Mouse (Mus musculus) retina, postnatal 1 day (tissue): ENCODE data around the gene Aven.

ENCODE experiments used
- DNase-seq: peaks from one replicate; pipeline ENCODE4 v3.0.0-alpha.2; 2012

The Aven gene

DNA sequence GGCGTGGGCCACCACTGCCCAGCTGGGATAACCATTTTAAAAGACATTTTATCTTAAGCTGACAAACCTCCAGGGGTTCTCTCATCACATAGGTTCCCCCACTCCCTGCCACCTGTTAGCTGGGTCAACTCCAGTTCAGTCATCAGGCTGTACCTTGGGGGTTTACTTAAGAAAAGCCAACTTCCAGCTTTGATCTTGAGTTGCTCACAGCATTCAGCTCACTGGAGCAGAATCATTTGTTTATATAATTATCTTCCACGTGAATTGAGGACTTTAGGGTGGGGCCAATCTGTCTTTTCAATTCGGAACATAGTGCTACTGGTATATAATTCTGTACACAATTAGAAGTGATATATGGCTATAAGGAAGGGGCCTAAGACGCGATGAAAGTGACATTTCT is 1.1 kb upstream of the Aven start:
- DNase-seq, result peak; percentile 6

DNA sequence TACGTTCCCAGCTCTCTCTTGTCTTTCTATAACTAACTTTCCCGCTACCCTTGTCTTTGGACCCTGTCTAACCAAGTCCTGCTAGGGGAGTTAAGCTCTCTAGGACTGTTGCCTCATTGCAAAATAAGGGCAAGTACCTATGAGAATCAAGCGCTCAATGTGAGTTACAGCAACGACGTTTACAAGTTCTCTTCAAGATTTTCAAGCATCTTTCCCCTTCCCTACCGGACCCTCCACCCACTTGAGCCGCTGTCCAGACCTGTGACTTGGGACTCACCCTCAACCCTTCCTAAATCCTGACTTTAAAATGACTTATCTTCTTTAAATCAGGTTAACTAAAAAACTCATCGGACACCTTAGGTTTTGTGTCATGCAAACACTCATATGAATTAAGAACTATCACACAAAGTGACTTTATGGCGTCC is 321 bp upstream of the Aven start:
- DNase-seq, result no peak

DNA sequence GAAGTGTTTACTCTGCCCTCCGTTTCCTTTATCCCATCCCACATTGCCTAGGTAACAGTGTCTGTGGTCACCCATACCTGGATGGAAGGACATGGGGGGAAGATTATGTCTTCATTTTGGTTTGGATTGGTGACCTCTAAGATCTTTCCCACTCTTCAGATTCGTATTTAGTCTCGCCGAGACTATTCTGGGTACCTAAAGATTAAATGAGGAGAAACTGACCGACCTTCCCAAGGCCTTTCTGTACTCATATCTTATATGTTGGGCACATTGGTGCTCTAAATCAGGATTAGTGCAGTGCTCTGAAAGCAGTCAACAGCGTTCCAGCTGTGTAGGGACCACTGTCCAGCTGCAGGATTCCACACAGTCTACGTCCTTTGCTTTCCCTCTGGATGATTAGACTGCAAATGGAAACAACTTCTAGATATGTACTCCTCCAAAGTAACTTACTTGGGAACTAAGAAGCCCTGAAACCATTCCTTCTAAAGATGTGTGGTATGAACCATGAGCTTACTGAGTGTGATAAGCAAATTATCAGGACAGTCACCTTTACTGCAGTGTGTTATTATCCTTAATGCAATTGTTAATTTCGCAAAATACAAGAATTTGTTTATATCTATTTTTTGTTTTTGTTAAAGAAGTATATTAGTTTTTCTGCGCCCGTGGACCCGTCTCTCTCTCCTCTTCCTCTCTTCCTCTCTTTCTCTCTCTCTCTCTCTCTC is 936 bp downstream of the Aven start:
- DNase-seq, result no peak

DNA sequence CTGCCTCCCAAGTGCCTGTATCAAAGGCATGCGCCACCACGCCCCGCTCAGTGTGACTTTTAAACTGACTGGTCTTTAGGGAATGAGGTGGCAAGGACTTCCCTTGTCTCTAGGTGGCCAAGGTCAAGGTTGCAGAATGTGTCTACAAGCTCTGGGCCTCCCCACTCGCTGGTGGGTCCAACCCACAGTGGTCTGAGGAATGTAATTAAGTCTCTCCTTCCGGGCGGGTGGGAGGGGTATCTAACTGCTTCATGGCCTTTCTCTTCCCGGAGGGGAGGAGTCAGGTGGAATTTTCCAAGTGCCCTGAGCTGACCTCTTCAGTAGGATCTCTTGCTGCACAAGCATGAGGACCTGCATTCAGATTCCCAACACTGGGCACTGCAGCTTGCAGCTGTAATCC is 5.1 kb downstream of the Aven start:
- no peak for DNase-seq

- DNase-seq, result peak; percentile 78
Observed at GRCm38 (mm10) chr2:112501209-112501608, 8.4 kb downstream of the Aven start.

- DNase-seq, result no peak
Observed at GRCm38 (mm10) chr2:112503978-112504377, 11.2 kb downstream of the Aven start.

DNA sequence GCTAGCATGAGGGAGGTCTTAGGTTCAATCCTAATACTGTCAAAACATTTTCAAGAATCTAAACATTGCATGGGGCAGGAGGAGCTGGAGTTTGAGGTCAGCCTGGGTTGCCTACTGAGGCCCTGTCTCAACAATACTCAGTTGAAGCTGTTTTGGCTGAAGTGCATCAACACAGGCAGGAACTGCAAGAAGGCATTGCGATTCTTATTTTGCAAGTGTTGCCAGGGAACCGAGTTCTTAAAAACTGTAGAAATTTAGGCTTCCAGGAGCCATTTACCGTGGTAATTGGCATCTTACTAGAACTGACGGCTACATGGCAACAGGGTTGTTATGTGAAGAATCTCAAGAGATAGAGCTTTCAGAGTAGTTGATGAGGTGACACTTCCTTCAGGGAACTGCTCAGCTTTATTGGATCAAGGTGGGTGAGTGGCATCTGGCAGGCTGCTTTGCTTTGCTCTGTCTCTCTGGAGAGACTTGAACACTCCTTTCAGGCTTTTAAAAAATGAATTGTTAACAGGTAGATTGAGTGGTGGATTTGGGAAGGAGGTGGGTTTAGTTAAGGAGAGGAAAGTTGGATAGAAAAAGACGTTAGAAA is 14.2 kb downstream of the Aven start:
- no peak for DNase-seq

DNA sequence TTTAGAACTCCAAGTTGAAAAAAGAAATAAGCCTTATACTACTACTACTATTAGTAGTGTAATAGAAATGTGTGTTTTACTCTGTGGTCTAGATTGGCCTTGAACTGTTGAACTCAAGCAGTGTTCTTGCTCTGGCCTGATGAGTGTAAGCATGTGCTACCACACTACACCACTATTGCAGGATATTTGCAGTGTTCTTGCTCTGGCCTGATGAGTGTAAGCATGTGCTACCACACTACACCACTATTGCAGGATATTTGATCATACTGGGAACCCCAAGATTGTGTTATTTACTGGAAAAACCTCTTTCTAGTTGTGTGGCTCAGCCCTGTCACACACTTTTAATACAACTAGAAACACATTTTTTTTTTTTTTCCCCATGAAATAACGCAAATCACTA is 14.7 kb downstream of the Aven start:
- no peak for DNase-seq

- no peak for DNase-seq
Observed at GRCm38 (mm10) chr2:112510140-112510539, 17.4 kb downstream of the Aven start.

- DNase-seq, result no peak
Observed at GRCm38 (mm10) chr2:112513036-112513435, 20.3 kb downstream of the Aven start.

GRCm38 (mm10) chr2:112516728-112517127 is 24.0 kb downstream of the Aven start:
- no peak for DNase-seq

DNA sequence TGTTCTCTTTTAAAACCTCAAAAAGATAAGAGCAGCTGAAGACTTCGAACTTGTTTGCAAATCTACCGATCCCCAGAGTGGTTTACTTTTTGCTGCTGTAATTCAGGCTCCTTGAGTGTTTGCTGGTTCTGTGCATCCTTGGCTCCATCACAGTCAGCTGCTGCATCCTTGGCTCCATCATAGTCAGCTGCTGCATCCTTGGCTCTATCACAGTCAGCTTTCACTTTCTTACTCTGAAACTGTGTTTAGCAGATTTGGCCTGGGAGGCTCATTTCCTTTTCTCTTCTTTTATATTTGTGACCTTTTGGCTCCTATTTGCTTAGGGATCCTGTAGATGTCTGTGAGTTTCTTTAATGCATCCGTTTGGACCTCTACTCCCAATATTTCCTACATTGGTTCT is 24.5 kb downstream of the Aven start:
- no peak for DNase-seq

GRCm38 (mm10) chr2:112518541-112518940 is 25.8 kb downstream of the Aven start:
- no peak for DNase-seq

DNA sequence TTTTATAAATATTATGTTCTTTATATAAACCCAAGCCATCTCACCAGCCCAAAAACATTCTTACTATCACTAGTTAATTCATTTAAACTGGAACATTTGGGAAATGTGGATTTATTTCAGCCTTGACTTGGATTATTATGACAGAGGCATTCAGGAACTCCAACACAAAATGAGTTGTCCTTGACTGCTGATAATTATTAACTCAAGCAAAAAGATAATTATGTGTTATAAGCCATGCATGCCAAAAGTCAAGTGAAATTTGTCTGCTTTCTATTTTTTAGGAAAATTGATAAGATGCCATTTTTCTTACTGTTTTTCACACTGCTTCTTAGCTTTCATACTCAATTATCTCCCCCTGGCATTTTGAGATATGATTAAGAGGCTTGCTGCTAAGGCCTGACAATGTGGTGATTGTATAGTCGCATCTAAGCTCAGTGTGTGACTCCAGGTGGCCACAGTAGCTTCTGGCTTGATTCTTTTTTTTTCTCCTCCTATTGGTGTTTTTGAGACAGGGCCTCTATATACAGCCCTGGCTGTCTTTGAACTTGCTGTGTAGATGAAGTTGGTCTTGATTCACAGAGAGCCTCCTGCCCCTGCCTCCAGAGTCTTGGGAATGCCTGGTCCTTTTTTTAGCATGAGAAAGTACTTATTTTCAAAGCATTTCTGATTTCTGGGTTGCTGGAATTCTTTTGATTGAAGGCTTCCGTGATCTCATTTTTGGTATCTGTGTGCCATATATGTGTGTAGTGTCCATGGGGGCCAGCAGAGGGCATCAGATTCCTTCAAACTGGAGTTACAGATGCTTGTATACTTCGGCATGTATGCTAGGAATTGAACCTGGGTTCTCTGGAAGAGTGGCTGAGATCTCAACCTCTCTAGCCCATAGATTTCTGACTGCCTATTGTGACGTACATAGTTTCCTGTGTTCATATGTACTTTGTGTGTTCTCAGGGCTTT is 28.0 kb downstream of the Aven start:
- DNase-seq, result no peak

DNA sequence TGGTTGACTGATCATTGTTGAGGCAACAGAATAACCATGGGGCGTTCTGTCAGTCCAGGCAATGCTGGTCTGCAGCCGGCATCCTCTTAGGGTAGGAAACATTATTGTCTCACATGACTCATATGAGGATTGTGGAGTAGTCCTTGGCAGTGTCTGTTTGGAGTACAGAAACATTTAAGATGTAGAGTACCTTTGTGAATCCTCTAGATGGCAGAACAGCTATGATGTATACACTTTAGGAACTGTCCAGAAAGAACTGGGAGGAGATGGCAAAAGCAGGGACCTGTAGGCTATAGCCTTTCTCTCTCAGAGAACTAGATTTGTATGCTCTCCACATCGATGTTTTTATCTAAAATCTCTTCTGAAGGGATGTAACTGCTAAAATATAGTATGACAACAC is 34.2 kb downstream of the Aven start:
- DNase-seq, result no peak

GRCm38 (mm10) chr2:112532812-112533496 is 40.2 kb downstream of the Aven start:
- DNase-seq, result no peak

DNA sequence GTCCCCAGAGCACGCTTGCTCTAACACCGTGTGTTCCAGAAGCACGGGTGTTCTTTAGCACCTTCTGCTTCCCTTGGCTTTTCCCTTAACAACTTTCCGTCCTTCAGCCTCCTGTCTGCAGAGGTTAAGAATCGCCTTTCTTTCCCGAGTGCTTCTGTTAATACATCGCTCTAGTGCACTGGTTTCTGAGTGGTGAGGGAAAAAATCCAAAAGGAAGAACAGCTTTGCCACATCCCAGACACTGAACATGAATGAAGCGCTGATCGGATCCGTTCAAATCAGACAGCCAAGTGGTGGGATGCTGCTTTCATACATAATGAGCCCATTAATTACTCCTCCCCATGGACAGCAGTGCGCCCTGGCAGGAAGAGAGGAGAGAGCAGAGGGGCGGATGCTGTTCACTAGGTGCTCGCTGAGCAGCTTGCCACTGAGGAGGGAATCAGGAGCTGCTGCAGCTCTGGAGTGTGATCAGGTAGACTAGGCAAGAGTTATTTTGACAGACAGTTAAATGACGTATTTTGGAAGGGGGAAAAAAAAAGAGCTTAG is 42.0 kb downstream of the Aven start:
- peak; percentile 41 for DNase-seq

GRCm38 (mm10) chr2:112538783-112539182 is 46.0 kb downstream of the Aven start:
- DNase-seq, result peak; percentile 5

GRCm38 (mm10) chr2:112541695-112542285 is 49.0 kb downstream of the Aven start:
- DNase-seq, result no peak

DNA sequence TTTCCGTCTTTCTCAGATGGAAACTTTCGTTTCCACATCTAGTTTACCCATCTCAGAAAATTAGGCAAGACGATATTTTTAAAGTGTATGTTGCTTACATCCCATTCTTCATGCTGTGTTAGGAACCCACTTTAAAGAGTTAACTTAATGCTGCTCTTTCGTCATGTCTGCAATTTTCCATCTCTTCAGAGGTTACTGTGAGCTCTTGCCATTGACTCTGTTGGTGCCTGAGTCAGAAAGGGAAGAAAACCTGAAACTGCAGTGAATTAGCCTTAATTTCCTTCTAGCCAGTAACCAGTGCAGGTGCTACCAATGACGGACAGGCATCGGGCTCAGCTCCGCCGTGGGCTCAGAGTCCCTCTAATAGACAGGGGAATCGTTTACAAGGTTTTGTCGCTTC is 63.8 kb downstream of the Aven start:
- DNase-seq, result no peak

DNA sequence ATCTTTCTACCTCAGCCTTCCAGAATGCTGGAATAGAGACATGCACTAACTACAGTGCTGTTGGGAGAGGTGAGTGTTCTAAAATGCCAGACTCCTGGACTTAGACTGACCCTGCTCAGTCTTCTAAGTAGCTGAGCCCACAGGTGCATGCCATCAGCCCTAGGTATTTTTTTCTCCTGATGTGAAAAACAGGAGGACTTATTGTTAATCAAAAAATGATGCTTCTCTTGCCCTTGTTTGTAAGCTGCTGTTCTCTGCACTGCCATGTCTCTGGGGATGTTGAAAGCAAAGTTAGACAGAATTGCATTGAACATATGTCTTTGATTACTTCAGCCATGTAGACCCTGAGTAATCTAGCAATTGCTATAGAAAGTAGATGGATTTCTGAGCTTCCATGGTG is 64.7 kb downstream of the Aven start:
- no peak for DNase-seq

GRCm38 (mm10) chr2:112561549-112561948 is 68.8 kb downstream of the Aven start:
- no peak for DNase-seq
